In genomic region chr4:22357931-22358300, GRCm38 (mm10) we compare ENCODE assay signal across 8 mouse cellular contexts. TPM values are rescaled to one million over a fixed set of nuclear protein-coding genes. Genes with fewer than 3 reads are reported as not detected.
DNase-seq lines count a peak whose midpoint lies in the region; ATAC-seq and TF ChIP-seq lines count a peak whose summit lies in the region.

No protein-coding gene starts in this region.

- peak overlapping the region; percentile 69 for H3K4me2 ChIP-seq in forebrain, embryonic 12.5 days
- H3K4me2 ChIP-seq in liver, embryonic 15.5 days: peak overlapping the region; percentile 84

- H3K27ac ChIP-seq in forebrain, embryonic 12.5 days: peak overlapping the region; percentile 86
- peak overlapping the region; percentile 83 for H3K27ac ChIP-seq in liver, embryonic 15.5 days (replicated peaks)

- DNase-seq in heart, adult 8-10 months (ENCODE audit: low spot score): peak; percentile 31
- no peak for DNase-seq in heart, adult 9 months (ENCODE audit: low spot score in 2 of 2)
- no peak for DNase-seq in left cerebral cortex, adult 8-10 months (ENCODE audit: low spot score in 2 of 2)
- DNase-seq in thymus, postnatal 14 days: no peak
- DNase-seq in left cerebral cortex, adult 18-20 months (ENCODE audit: low spot score in 2 of 2): no peak

- H3K36me3 ChIP-seq in E14TG2a.4 (ENCODE audit: insufficient read depth, low read length): no peaks in the 10 kb centered on the region
- no peaks in the 10 kb centered on the region for H3K36me3 ChIP-seq in forebrain, embryonic 12.5 days (replicated peaks)
- no peaks in the 10 kb centered on the region for H3K36me3 ChIP-seq in liver, embryonic 15.5 days (replicated peaks)

- ATAC-seq in forebrain, embryonic 12.5 days (ENCODE audit: low FRiP score): no peak; the same call in 1 of the 2 replicates
- ATAC-seq in liver, embryonic 15.5 days (ENCODE audit: insufficient read depth): peak; percentile 37

- peaks cover 27% of the 10 kb centered on the region for H3K9me3 ChIP-seq in E14TG2a.4 (ENCODE audit: low read length)
- H3K9me3 ChIP-seq in forebrain, embryonic 12.5 days: 0 out of 2 replicates have a peak, but pooled peaks cover 6% of the 10 kb centered on the region
- H3K9me3 ChIP-seq in liver, embryonic 15.5 days (replicated peaks): no peaks in the 10 kb centered on the region

- peak overlapping the region; percentile 87 for H3K9ac ChIP-seq in forebrain, embryonic 12.5 days
- H3K9ac ChIP-seq in liver, embryonic 15.5 days: peak overlapping the region; percentile 69

- H3K4me3 ChIP-seq in E14TG2a.4 (replicated peaks; ENCODE audit: low read length): peak overlapping the region; percentile 90
- peak overlapping the region; percentile 79 for H3K4me3 ChIP-seq in forebrain, embryonic 12.5 days (replicated peaks)
- H3K4me3 ChIP-seq in liver, embryonic 15.5 days (replicated peaks): peak overlapping the region; percentile 83

- peaks cover 22% of the 10 kb centered on the region for H3K4me1 ChIP-seq in E14TG2a.4 (replicated peaks; ENCODE audit: low read depth, low read length)
- H3K4me1 ChIP-seq in forebrain, embryonic 12.5 days: peaks cover 7% of the 10 kb centered on the region
- H3K4me1 ChIP-seq in liver, embryonic 15.5 days (replicated peaks): peaks cover 25% of the 10 kb centered on the region

- no peak for TF ChIP-seq CTCF in E14TG2a.4 (conservative IDR thresholded peaks at IDR 0.05; ENCODE audit: low read length)

- H3K27me3 ChIP-seq in E14TG2a.4 (ENCODE audit: insufficient read depth, low read length): no peaks in the 10 kb centered on the region
- H3K27me3 ChIP-seq in forebrain, embryonic 12.5 days: no peaks in the 10 kb centered on the region
- H3K27me3 ChIP-seq in liver, embryonic 15.5 days: no peaks in the 10 kb centered on the region

- 11% methylated on average over 10 of the region's 10 CpGs for WGBS in forebrain, embryonic 12.5 days
- 2% methylated on average over 10 of the region's 10 CpGs for WGBS in liver, embryonic 15.5 days (ENCODE audit: insufficient replicate concordance)

RNA-seq across cellular contexts. Expression of gene Fbxl4, which starts 0.6 kb away (rescaled TPM):
- 10 to 100 TPM in 3 of 4 experiments, 1 to 10 TPM in 1; 9.1 to 12.0 (median 10.6) TPM for total RNA-seq in heart, adult 8-10 months (2022)
- 9.2 and 9.5 TPM in 2 replicates for polyA plus RNA-seq in forebrain, embryonic 12.5 days (2016; fragmentation: Nextera tagmentation; extraction: Ambion mirVana)
- polyA plus RNA-seq in liver, embryonic 15.5 days (2015; fragmentation: Nextera tagmentation; extraction: Ambion mirVana): 4.3 and 4.4 TPM in 2 replicates
- 10 to 100 TPM; 21.1 to 25.5 (median 21.8) TPM for total RNA-seq in left cerebral cortex, adult 8-10 months (2022)
- total RNA-seq in left cerebral cortex, adult 18-20 months (2021): 10 to 100 TPM; 15.9 to 18.6 TPM
